Mouse (Mus musculus) heart, postnatal 25 days (tissue): Measurements from ENCODE around the gene Sipa1l3. TPM values are rescaled to one million over a fixed set of nuclear protein-coding genes. Genes with fewer than 3 reads are reported as not detected.

Experiments
- DNase-seq: peaks from one replicate; pipeline ENCODE4 v3.0.0; 2022; ENCODE audit warnings: low spot score
- intact Hi-C: fragments of 180-260 bp; cut with DNase I; formaldehyde crosslinking; loops from one replicate; pipeline ENCODE4 v1.15.1; 2025
- total RNA-seq, 2 experiments: library from RNA; stranded (reverse); gene quantifications; 2 replicates each; pipeline ENCODE4 v1.2.3; 2021

The Sipa1l3 gene
- total RNA-seq, 2 experiments from 2014 or later, result 8.8 to 9.4 TPM

- no peak for DNase-seq
- intact Hi-C loops, result loop anchor here (5.0 kb wide), 1 partner anchor 205 kb away; no protein-coding TSS in a partner anchor
Measured at GRCm38 (mm10) chr7:29316976-29317375, 201.5 kb downstream of the Sipa1l3 start.

GRCm38 (mm10) chr7:29316137-29316734, 202.2 kb downstream of the Sipa1l3 start:
- intact Hi-C loops, result loop anchor here (5.0 kb wide), 1 partner anchor 206 kb away; no protein-coding TSS in a partner anchor

GRCm38 (mm10) chr7:29314844-29315628, 203.4 kb downstream of the Sipa1l3 start:
- DNase-seq, result no peak
- intact Hi-C loops, result loop anchor here (5.0 kb wide), 1 partner anchor 207 kb away; no protein-coding TSS in a partner anchor

More at GRCm38 (mm10) chr7:29316137-29316734, 202.2 kb downstream of the Sipa1l3 start:
- no peak for DNase-seq

GRCm38 (mm10) chr7:29313572-29314261, 204.7 kb downstream of the Sipa1l3 start:
- intact Hi-C loops, result no loop called here
- DNase-seq, result no peak

GRCm38 (mm10) chr7:29313051-29313450, 205.4 kb downstream of the Sipa1l3 start:
- intact Hi-C loops, result no loop called here
- DNase-seq, result no peak

- intact Hi-C loops, result loop anchor here (10.0 kb wide), 1 partner anchor 325 kb away; the partner anchor contains the start of genes Eif3k and Map4k1
Measured at GRCm38 (mm10) chr7:29309749-29310148, 208.7 kb downstream of the Sipa1l3 start.

GRCm38 (mm10) chr7:29309221-29309721, 209.2 kb downstream of the Sipa1l3 start:
- DNase-seq, result no peak
- intact Hi-C loops, result loop anchor here (10.0 kb wide), 1 partner anchor 324 kb away; the partner anchor contains the start of genes Eif3k and Map4k1

More at GRCm38 (mm10) chr7:29309749-29310148, 208.7 kb downstream of the Sipa1l3 start:
- no peak for DNase-seq

GRCm38 (mm10) chr7:29307350-29308104, 210.9 kb downstream of the Sipa1l3 start:
- intact Hi-C loops, result loop anchor here (10.0 kb wide), 1 partner anchor 323 kb away; the partner anchor contains the start of genes Eif3k and Map4k1
- DNase-seq, result peak; percentile 81

GRCm38 (mm10) chr7:29306619-29307018, 211.8 kb downstream of the Sipa1l3 start:
- intact Hi-C loops, result loop anchor here (10.0 kb wide), 1 partner anchor 322 kb away; the partner anchor contains the start of genes Eif3k and Map4k1
- no peak for DNase-seq

GRCm38 (mm10) chr7:29306108-29306507, 212.3 kb downstream of the Sipa1l3 start:
- DNase-seq, result no peak
- intact Hi-C loops, result loop anchor here (10.0 kb wide), 1 partner anchor 321 kb away; the partner anchor contains the start of genes Eif3k and Map4k1

- intact Hi-C loops, result loop anchor here (10.0 kb wide), 1 partner anchor 321 kb away; the partner anchor contains the start of genes Eif3k and Map4k1
- no peak for DNase-seq
Measured at GRCm38 (mm10) chr7:29305263-29305988, 213.0 kb downstream of the Sipa1l3 start.

GRCm38 (mm10) chr7:29304463-29305262, 213.8 kb downstream of the Sipa1l3 start:
- DNase-seq, result no peak
- intact Hi-C loops, result loop anchor here (5.0 to 10.0 kb wide), 2 partner anchors 218 to 320 kb away; partner anchors contain the start of genes Eif3k and Map4k1

GRCm38 (mm10) chr7:29303738-29304462, 214.5 kb downstream of the Sipa1l3 start, which contains the start of gene Dpf1:
Gene Dpf1 (plus strand): TSS chr7:29303951.
- intact Hi-C loops, result loop anchor here (5.0 to 10.0 kb wide), 2 partner anchors 218 to 319 kb away; partner anchors contain the start of genes Eif3k and Map4k1
- DNase-seq, result peak; percentile 52

GRCm38 (mm10) chr7:29302641-29303040, 215.8 kb downstream of the Sipa1l3 start:
- DNase-seq, result no peak
- intact Hi-C loops, result loop anchor here (5.0 to 10.0 kb wide), 2 partner anchors 220 to 318 kb away; partner anchors contain the start of genes Eif3k and Map4k1

GRCm38 (mm10) chr7:29301127-29301566, 217.3 kb downstream of the Sipa1l3 start:
- no peak for DNase-seq
- intact Hi-C loops, result loop anchor here (5.0 to 10.0 kb wide), 2 partner anchors 221 to 316 kb away; partner anchors contain the start of genes Eif3k and Map4k1

- intact Hi-C loops, result loop anchor here (1.0 to 5.0 kb wide), 3 partner anchors 50 to 170 kb away; partner anchors contain the start of gene Ryr1
- no peak for DNase-seq
Measured at GRCm38 (mm10) chr7:29296998-29297397, 221.4 kb downstream of the Sipa1l3 start.
